Mouse (Mus musculus) layer of hippocampus, postnatal 36 days (tissue): ENCODE results near the gene St6gal1. TPM values are rescaled to one million over a fixed set of nuclear protein-coding genes. Genes with fewer than 3 reads are reported as not detected.

ENCODE experiments used
- DNase-seq, 2 experiments: peaks; one replicate each; pipeline ENCODE4 v3.0.0; 2022
- total RNA-seq, 2 experiments: library from RNA; stranded (reverse); gene quantifications; 2 replicates each; pipeline ENCODE4 v1.2.3; 2021

The St6gal1 gene
- total RNA-seq, 2 experiments from 2014 or later: 16.5 to 18.1 TPM

DNA sequence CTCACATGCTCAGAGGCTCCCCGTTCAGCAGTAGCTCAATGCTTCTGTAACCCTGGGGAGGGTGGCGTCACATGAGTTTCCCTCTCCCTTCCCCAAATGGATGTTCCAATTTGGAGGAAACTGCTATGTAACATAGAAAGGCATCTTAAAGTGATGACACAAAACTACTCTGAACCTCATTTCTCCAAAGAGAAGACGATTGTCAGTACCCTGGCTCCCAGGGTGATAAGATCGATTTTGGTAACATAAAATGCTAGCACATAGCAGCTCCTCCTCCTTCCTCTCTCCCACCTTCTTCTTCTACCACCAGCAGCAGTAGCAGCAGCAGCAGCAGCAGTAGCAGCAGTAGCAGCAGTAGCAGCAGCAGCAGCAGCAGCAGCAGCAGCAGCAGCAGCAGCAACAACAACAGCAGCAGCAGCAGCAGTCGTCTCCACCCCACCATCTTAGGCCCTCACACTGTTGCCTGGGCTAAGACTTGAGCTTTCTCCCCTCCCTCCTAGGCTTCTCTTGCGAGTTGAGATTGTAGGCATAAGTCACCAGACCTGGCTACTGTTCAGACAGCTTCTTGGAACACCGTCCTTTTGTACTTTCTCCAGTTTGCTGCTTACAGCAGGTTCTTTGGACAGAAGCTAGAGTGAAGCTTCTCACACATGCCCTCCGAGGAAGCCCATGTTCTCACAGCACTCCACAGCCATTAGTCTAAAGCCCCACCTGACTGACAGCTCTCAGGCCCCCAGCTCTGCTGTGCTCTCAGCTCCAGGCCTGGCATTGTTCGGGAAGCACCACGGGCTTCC is 81.5 kb downstream of the St6gal1 start:
- DNase-seq: no peak

DNA sequence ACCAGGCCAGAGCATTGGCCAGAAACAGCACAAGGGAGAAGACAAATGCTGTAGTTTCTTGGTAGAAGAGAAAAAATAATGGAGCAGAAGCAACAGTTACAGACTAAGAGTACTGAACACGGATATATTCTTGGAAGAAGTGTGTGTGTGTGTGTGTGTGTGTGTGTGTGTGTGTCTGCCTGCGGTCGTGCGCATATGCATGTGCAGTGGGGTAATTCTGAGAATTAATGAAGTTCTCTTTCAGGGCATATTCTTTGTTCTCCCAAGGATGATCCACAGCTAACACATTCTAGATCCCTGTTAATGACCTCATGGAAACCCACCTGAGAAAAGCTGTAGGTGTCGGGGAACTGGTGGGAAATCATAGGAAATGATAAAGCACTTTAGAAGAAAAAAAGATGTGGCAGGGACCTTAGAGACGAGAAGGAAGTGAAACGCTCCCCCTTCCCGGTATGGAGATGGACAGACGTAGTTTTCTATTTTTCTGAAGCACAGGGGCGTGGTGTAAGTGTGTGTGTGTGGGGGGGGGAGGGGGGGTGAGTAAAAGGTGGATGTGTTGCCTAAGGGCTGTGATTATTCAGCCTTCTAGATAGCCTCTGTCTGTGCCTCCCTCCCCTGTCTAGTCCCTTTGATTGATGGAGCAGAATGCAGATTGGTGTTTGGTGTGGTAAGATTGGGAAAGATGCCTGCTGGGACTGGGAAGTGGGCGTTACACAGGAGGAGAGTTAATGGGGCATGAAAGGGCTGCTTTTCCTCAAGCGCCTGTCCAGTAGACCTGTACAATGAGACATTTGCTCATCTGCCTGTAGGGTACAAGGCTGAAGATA is 82.8 kb downstream of the St6gal1 start:
- DNase-seq: no peak

DNA sequence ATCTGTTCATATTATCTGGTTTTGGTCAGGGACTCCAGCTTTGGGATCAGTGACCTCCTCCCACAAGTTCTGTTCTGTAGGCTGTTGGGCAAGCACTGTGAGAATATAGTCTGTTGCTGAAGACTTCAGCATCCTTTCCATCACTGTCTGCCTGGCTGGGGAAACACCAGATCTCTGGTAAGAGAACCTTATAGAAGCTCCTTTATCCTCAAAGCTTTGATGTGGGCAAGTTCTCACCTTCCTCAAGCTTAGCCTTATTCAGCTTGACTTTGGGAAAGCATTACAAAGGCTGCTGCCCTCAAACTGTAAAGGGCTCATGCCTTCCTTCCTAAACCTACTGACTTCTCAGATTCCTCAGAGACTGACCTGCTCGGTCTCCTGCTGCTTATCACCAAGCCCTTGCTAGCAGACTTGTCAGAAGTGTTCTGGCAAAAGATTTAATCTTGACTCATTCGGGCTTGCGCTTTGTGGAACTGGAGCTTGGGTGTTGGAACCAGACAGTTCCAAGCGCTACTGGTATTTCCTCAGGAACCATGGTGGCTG is 83.5 kb downstream of the St6gal1 start:
- DNase-seq: no peak

DNA sequence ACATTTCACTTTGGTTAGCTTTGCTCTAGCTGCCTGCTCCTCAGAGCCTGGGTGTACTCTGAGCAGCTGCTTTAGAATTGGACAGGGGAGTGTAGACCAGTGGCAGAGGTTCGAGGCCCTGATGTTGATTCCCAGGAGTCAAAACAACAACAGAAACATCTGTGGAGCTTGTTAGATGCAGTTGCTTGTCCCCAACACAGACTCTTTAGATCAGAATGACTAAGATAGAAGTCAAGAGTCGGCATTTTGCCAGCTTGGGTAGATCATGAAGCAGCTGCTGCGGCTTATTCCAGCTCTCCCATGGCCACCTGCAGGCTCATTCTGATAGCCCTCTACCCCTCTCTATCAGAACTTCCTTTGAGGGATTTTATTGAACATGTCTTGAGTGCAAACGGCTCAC is 84.5 kb downstream of the St6gal1 start:
- no peak for DNase-seq

DNA sequence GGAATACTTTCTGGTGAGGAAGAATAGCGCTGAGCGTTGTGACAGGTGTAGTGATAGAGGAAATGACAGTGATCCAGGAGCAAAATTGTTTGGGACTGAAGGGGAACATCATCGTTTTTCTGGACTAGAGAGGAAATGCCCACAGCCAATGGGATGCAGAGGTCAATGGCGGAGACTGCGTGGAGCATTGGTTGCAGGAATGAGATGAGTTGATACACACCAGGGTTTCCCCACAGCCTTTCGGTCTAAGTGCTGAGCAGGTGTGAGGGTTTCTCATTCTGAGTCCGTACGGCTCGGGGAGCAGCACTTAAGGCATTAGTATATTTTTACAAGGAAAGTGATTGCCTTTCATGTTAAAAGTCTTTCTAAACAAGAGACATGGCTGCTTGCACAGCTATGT is 88.1 kb downstream of the St6gal1 start:
- no peak for DNase-seq

DNA sequence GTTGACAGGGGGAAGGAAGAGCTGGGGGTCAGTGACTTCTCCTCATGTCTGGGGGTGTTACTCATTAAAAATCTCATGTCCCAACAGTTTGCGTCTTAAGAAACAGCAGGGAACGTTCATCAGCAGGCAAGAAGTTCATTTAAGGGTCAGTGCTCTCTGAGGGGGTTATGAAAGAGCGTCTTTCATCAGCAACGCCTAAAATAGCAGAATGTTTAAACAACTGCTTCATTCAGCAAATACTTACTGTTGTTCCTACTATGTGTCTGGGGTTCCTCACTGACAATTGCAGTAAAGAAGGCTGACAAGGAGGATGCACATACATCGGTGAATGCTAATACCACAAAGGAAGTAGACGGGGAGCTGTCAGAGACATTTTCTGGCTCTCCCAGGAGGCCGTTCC is 90.2 kb downstream of the St6gal1 start:
- DNase-seq: no peak

DNA sequence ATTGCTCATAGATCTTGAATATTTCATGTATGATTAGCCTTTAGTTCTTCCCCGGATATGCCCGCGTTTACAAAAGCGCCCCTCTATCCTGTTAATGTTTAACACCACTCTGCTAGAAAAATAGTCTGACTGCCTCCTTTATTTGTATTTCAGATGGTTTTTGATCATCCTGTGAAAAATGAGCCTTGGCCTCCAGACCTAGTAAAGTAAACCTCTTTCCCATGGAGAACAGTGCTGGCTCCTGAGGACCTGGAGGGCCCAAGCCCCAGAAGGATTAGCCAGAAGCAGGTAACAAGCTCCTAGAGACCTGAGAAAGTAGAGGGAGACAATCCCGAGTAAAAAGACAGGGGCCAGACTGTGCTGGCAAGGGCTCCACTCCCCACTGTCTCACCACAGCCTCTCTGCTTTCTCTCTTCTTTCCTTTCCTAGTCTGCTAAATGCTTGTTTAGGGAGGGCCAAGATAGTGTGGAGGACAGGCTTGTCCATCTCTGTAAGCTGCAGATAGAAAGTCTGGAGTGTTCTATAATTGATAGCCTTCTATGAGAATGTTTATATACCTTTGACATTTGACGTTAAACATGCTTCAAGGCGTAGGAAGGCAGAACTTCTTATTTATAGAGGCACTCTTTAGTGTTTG is 93.0 kb downstream of the St6gal1 start:
- DNase-seq: no peak

DNA sequence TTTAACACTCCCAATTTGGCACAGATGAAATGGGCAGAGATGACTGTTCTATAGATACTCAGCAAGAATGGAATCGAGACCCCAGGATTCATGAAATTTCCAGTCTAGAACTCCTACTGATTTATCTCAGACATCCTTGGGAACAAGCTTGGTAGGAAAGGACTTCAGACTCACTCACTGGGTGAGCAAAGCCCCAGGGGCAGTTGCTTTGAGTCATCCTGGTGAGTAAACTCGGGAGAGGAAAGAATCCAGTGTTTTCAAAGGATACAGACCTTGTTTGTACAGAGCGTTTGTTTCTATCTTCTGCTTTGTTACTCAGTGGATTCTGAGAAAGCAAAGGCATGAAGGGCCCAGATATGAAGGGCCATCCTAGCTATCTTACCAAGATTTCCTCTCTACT is 95.5 kb downstream of the St6gal1 start:
- DNase-seq: no peak

DNA sequence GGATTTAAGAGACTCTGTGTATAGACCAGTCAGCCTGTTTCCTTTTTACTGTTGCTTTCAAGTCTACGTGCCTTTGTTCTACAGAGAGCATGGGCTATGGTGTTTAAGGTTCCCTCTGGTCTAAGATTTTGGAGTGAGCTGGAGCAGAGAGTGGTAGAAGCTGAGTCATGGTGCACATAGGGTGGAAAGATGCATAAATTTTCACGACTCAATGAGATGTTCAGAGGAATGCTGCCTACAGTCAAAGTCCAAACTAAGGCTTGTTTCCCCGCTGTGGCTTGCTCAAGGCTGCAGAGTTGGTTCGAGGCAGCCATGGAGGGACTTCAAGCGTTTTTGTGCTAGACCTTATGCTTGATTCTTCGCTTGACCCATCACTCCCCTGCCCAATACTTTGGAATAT is 96.0 kb downstream of the St6gal1 start:
- DNase-seq: no peak

DNA sequence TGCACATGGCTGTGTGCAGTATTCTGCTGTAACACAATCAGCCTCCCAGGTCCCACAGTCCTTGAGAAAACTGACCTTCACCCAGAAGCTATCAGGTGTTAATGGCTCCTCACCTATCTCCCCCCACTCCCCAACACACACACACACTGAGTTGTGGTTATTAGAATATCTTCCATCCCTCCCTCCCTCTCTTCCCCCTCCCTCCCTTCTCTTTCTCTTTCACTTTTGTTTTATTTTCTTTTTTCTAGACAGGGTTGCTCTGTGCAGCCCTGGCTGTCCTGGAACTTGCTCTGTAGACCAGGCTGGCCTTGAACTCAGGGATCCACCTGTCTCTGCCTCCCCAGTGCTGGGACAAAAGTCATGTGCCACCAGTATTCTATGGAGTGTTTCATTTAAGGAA is 97.9 kb downstream of the St6gal1 start:
- DNase-seq: no peak

DNA sequence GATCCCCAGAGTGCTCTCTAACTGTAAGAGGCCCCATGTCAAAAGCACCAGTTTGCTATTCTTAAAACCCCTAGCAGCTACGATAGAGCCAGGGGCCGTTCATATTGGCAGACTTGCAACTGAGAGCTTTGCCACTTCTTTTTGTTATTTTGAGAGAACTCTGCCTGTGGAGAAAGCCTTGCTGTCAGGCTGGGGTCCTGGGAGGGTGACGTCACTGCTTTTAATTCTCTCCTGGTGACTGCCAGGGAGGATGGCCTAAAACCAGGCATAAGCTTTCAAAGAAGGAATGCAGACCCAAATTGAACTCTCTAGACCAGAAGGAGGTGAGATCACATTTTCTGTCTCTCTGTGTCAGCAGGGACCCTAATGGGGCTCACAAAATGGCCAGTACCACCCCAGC is 99.4 kb downstream of the St6gal1 start:
- DNase-seq: no peak

DNA sequence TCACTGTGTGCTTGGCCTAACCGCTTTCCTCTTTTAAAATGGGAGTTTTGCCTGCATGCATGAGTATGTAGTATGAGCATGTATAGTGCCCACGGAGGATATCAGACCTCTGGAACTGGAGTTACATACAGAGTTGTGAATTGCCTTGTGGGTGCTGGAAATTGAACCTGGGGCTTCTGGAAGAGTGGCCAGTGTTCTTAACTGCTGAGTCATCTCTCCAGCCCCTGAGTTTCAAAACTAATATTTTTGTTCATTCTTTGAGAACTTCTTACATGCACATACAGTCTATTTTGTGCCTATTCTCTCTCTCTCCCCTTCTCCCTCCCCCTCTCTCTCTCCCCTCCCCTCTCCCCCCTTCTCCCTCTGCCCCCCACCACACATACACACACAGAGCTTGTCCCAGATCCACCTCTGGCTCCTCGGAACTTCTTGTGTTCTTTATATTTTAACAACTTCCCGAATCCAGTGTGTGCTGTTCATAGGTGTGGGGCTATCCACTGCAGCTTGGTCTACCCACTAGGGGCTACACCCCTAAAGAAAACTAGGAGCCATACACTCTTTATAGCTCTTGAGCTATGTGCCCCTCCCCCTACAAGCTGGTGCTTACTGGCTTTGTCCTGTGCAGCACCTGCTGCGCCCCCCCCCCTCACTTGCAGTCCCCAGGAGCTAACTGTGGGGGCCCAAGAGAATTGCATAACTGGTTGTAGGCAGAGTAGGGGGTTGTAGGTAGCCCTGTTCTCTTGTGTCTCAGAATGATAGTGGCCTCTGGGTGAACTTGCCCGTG is 100.5 kb downstream of the St6gal1 start:
- no peak for DNase-seq

DNA sequence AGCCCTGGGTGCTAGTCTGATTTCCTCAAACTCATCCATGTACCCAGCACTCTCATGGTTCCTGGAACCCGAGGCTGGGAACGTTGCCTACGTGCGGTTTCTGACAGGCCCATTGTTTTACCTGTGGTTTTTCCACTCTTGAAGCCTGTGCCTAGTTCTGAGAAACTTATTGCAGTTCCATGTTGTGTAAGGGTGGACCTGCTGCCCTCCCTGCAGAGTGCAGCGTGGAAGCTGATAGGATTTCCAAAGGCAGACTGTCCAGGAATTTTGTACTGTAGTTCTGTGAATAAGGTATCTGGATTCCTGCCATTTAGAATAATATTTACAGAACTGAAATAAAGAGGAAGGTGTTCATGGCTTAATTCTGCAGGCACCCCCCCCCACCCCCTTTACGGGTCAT is 102.1 kb downstream of the St6gal1 start:
- no peak for DNase-seq

DNA sequence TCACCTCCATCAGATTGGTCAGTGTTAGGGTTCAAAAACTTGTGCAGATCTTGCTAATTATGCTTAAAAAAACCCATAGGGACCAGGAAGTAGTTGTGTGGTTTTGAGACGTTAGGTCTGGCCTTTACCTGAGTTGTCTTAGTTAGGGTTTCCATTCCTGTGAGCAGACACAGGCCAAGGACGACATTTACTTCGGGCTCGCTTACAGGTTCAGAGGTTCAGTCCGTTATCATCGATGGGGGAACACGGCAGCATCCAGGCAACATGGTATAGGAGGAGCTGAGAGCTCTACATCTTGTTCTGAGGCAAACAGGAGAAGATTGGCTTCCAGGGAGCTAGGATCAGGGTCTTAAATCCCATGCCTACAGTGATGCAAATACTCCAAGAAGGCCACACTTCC is 102.7 kb downstream of the St6gal1 start:
- no peak for DNase-seq

DNA sequence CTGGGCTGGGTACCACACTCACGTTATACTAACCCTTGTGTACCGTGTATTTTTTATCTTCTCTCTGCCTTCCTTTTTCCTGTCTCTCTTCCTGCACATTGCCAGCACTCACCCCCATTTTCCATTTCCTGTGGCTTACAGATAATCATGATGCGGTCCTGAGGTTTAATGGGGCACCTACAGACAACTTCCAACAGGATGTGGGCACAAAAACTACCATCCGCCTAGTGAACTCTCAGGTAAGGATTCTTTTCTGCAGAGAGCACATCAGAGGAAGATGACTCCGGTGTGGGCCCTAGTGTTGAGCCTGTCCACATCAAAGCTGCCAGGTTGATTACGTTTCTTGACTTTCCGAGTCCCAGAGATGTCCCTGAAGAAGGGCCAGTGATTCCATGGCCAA is 103.7 kb downstream of the St6gal1 start:
- DNase-seq: no peak

DNA sequence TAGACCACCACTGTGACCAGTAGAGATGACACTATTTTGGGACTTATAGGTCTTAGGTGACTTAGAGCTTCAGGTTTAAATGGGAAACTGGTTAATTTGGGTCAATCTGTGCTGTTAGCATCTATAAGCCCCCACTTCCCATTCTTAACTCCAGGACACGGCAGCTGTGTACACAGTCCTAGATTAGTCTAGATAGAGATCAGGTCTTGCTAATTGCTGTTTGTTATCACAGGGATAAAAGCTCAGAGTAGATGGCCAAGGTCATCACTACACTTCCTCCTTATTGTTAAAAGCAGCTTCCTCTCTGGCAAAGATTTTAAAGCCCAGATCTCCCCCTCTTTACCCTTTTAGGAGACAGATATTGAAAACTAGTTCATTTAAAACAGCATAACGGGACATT is 107.6 kb downstream of the St6gal1 start:
- DNase-seq: no peak

DNA sequence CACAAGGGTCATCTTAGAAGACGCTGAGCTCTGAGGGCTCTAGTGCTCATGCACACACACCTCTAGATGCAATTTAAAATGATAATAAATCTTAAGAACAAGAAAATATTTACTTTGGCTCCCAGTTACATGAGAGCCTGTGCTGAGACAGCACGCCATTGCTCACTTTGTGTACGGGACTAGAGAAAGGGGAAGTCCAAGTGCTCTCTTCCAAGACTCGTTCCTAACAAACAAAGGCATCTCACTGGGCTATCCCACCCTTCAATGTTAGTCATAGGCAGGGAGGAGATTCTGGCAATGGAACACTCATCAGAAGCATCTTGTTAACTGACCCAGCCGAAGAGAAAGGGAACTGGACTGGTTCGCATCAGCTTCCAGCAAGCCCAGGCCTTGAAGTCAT is 108.1 kb downstream of the St6gal1 start:
- DNase-seq: no peak

DNA sequence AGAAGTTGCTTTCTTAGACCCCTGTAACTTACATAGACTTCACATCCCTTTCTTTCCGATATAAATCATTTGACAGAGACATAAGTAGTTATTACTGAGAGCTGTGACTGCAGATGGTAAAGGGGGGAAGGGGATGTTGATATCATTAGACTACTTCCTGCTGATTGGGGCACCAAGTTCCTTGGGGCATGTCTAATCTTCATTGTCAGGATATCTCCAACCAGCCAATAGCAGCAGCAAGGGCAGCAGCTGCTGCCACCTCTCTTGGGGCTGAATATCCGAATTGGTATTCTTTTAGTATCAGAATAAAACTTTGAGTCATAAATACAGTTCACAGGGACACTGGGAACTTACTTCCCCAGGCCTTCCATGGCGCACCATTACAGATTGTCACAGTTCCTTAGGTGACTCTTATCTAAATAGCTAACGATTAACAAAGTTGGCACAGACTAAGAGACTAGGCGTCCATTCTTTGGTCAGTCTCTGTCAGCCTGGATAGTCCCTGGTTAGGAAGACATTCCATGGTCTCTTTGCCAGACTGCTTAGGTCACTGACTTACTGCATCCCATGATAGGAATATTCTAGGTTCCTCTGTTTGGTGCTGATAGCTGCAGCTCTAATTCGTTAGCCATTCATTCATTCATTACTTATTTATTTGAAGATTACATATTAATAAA is 109.5 kb downstream of the St6gal1 start:
- DNase-seq: no peak

DNA sequence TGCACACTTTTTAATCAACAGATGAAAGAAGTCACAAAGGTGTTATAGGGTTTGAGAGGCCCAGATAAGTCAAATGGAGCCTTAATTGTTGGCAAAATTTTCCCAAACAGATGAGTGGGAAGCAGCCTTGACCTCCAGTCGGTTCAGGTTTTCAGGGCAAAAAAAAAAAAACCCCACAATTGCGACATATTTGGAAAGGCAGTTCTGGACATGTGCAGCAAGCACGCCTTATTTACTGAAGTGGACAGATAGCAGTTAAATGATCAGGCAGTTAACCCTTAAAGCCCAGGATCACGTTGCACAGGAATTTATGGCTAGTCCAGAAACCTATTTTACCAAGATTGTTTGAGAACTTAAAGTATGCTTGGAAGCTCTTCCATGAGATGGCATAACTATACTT is 112.8 kb downstream of the St6gal1 start:
- DNase-seq: no peak

DNA sequence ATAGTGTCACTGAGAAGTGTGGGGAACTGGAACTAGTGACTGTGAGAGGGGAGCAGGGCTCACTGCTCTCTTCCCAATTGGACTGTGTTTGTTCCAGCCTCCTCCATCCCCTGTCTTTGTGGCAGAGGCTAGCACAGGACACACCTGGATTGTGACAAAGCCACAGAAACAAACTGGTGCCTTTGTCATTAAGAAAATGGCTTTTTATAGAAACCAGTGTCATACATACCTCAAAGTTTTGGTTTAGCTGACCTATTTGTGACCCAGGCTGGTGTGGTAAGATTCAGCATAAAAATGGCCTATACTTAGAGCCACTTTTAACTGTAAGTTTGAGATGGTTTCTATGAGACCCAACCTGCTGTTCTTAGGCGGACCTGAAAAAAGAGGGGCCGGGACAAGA is 116.7 kb downstream of the St6gal1 start:
- no peak for DNase-seq

DNA sequence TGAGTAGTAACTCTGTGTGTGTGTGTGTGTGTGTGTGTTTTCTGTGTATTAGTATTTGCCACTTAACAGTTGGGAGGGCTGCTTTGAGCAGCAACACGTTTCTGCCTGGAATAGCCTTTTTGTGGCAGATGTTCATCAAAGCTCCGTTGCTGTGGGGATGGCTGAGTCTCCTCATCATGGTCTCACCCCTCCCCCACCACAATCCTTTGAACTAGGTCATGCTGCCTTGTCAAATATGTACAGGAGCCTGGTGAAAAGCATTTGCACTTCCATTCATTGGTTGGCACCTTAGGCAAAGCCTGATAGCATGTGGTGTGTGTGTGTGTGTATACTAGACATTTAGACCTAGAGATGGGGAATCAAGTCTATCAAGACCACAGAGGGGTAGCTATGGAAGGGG is 126.3 kb downstream of the St6gal1 start:
- no peak for DNase-seq

DNA sequence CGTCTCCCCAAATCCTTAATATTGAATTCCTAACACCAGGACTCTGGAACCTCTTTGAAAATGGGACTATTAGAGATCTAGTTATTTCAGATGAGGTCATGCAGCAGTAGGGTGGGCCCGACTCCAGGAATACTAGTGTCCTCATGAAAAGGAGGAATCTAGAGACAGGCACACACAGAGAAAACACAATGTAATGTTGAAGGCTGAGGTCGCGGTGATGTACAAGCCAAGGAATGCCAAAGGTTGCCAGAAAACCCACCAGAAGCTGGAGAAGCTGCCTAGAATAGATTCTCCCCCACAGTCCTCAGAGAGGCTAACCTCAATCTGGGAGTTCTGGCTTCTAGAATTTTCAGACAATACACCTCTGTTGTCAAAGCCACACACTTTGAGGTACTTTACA is 136.5 kb downstream of the St6gal1 start:
- DNase-seq: no peak
